Mouse (Mus musculus) CH12.LX (cell line): ENCODE measurements around the gene Scarb1.

Experiments
- CTCF ChIP-seq, 2 experiments: IDR thresholded peaks in 1 of 2; conservative IDR thresholded peaks in 1 of 2; 2 replicates each; pipeline ENCODE4 v1.5.1; 2011 to 2012; ENCODE audit warnings: low read depth in 2 of 2, low read length in 2 of 2, improper control_type of control experiment in 1 of 2, inconsistent platforms in 1 of 2, mild to moderate bottlenecking in 1 of 2, moderate library complexity in 1 of 2
- KAT2A ChIP-seq: IDR thresholded peaks from 2 replicates; pipeline ENCODE4 v1.6.1; 2012; ENCODE audit warnings: low read length, improper control_type of control experiment, inconsistent platforms; ENCODE audit not compliant: insufficient replicate concordance
- MAX ChIP-seq: IDR thresholded peaks from 2 replicates; pipeline ENCODE4 v1.6.1; 2011; ENCODE audit warnings: low read length, improper control_type of control experiment
- MAZ ChIP-seq: IDR thresholded peaks from 2 replicates; pipeline ENCODE4 v1.6.1; 2012; ENCODE audit warnings: low read depth, mild to moderate bottlenecking, inconsistent platforms, low read length, improper control_type of control experiment, moderate library complexity
- MXI1 ChIP-seq: IDR thresholded peaks from 2 replicates; pipeline ENCODE4 v1.6.1; 2011; ENCODE audit warnings: mild to moderate bottlenecking, low read depth, low read length, improper control_type of control experiment
- POLR2A ChIP-seq: IDR thresholded peaks from 2 replicates; pipeline ENCODE4 v1.6.1; 2011; ENCODE audit warnings: low read depth, mild to moderate bottlenecking, improper control_type of control experiment, low read length
- SIN3A ChIP-seq: IDR thresholded peaks from 2 replicates; pipeline ENCODE4 v1.6.1; 2012; ENCODE audit warnings: low read length, improper control_type of control experiment, inconsistent platforms
- TBP ChIP-seq: conservative IDR thresholded peaks from 2 replicates; pipeline ENCODE4 v1.6.1; 2011; ENCODE audit warnings: low read depth, low read length, improper control_type of control experiment
- ZKSCAN1 ChIP-seq: IDR thresholded peaks from 2 replicates; pipeline ENCODE4 v1.6.1; 2012; ENCODE audit warnings: low read depth, inconsistent platforms, low read length, improper control_type of control experiment, borderline replicate concordance

DNA sequence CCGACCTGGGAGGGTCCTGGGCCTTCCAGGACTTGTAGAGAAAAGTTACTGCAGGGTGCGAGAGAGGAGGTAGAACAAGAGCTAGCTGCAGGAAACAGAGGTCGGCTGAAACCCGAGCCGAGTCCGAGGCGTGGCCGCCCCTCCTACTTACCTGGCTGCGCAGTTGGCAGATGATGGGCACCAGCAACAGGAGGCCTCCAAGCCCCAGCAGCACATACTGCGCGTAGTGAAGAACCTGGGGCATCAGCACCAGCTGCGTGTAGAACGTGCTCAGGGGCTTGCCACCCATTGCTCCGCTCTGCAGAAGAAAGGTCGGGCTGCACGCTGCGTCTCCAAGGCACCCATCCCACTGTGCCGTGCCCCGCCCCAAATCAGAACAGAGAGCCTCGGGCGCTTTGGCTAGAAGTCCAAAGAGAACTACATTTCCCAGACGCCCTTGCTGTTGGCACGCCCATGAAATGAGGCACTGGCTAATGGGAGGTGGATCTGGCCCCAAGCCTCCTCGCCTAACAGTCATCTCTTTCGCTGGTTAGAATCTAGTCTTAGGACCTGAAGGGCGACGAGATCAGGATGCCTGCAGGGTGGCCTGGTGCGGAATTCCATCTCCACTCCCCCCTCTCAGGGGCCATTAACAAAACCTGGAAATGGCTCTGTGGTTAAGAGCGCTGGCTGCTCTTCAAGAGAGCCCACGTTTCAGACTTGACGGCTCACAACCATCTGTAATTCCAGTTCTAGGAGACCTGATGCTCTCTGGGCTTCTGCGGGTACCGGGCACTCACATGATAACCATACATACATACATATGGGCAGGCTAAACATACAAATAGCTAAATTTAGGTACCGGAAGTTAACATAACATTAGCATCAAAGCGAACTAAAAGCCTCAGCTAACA is 56.9 kb downstream of the Scarb1 start:
- TF ChIP-seq CTCF (conservative IDR thresholded peaks at IDR 0.05 in 1 of 2, IDR thresholded peaks at IDR 0.05 in 1 of 2; ENCODE audit: low read depth in 2 of 2, low read length in 2 of 2) (no peak), ZKSCAN1 (no peak), MAZ (no peak), TBP (no peak), SIN3A (no peak), MAX (no peak), KAT2A (no peak), MXI1 (no peak), POLR2A (no peak)
